ENCODE assay signal across 9 mouse cellular contexts in the genomic region with DNA sequence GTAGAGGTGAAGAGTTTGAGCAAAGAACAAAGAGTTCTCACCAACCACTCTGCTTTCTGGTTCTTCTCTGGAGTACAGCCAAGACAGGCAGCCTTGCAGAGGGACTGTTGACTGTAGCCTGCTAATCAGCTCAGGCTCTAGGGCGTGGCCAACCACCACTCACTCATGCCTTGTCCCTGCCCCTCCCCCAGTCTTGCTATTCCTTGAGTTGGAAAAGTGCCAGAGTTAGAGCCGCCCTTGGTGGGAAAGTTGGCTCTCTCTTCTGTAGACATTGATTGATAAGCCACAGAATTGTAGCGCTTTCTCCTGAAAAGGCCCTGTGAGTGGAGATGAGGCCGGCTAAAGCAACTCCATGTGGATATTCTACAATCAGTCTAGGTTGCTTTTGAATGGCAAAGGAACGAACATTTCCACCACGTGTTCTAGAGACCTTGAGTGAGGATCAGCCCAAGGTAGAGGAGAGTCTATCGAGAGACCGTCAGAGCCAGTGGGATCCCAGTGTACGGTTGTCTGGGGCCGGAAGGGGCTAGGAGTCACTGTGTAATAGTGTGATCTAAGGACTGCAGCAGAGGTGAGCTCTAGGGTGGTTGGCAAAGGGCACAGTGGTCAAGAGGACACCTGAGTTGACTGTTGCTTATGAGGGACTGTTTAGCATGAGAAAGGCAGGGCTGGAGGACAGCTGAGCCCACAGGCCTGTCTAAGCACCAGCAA.
DNase-seq lines count a peak whose midpoint lies in the region; ATAC-seq lines count a peak whose summit lies in the region.
"Had no signal": no experiment of that assay in that cellular context is flagged by ENCODE, and none has a peak within 500 bp of the region (broad histone marks: within the 10 kb centered on the region; RNA-seq: fewer than 3 reads in every experiment).

No protein-coding gene starts in this region.

- H3K36me3 ChIP-seq in midbrain, embryonic 12.5 days = no peaks in the 10 kb centered on the region
- H3K36me3 ChIP-seq in midbrain, embryonic 16.5 days (ENCODE audit: control insufficient read depth, insufficient read depth, low read length) = no peaks in the 10 kb centered on the region
- H3K36me3 ChIP-seq in embryonic facial prominence, embryonic 15.5 days = no peaks in the 10 kb centered on the region
- no peaks in the 10 kb centered on the region for H3K36me3 ChIP-seq in kidney, embryonic 16.5 days (ENCODE audit: insufficient read depth, low read length)

- no peak overlapping the region for H3K27ac ChIP-seq in midbrain, embryonic 12.5 days (replicated peaks)
- H3K27ac ChIP-seq in midbrain, embryonic 16.5 days (ENCODE audit: low read length) = no peak overlapping the region
- peak overlapping the region; percentile 73; the same call in 1 of the 2 replicates for H3K27ac ChIP-seq in embryonic facial prominence, embryonic 15.5 days (replicated peaks)
- H3K27ac ChIP-seq in kidney, embryonic 16.5 days (ENCODE audit: low read length) = 0 out of 2 replicates have a peak overlapping the region, but pooled peaks have one; percentile 40
- H3K27ac ChIP-seq: heart, adult 2 months had no signal

- H3K9ac ChIP-seq in midbrain, embryonic 12.5 days (replicated peaks) = no peak overlapping the region
- H3K9ac ChIP-seq in midbrain, embryonic 16.5 days (ENCODE audit: low read depth, low read length) = no peak overlapping the region
- H3K9ac ChIP-seq in embryonic facial prominence, embryonic 15.5 days = no peak overlapping the region
- H3K9ac ChIP-seq in kidney, embryonic 16.5 days (replicated peaks; ENCODE audit: low read length) = no peak overlapping the region

- 0 out of 2 replicates have a peak, but pooled peaks cover 6% of the 10 kb centered on the region for H3K9me3 ChIP-seq in midbrain, embryonic 12.5 days
- H3K9me3 ChIP-seq in midbrain, embryonic 16.5 days (replicated peaks; ENCODE audit: control insufficient read depth, low read length, poor library complexity, severe bottlenecking) = no peaks in the 10 kb centered on the region
- 0 out of 2 replicates have a peak, but pooled peaks cover 8% of the 10 kb centered on the region for H3K9me3 ChIP-seq in embryonic facial prominence, embryonic 15.5 days (replicated peaks)
- peaks cover 10% of the 10 kb centered on the region; the same call in 1 of the 2 replicates for H3K9me3 ChIP-seq in kidney, embryonic 16.5 days (ENCODE audit: low read length)

- peak; percentile 66; the same call in 1 of the 2 replicates for ATAC-seq in midbrain, embryonic 12.5 days (ENCODE audit: low FRiP score, low read depth)
- ATAC-seq in midbrain, embryonic 16.5 days = no peak
- peak; percentile 69 for ATAC-seq in embryonic facial prominence, embryonic 15.5 days (ENCODE audit: insufficient number of reproducible peaks, low FRiP score, low TSS enrichment, low read depth)
- peak; percentile 73; the same call in 1 of the 2 replicates for ATAC-seq in kidney, embryonic 16.5 days (ENCODE audit: low FRiP score, low TSS enrichment)
- ATAC-seq in CD4-positive, CD25-positive, alpha-beta regulatory T cell, adult 4 months = no peak

- peaks cover 14% of the 10 kb centered on the region; the same call in 1 of the 2 replicates for H3K4me1 ChIP-seq in midbrain, embryonic 12.5 days
- H3K4me1 ChIP-seq in midbrain, embryonic 16.5 days (ENCODE audit: control insufficient read depth, insufficient read depth, low read length) = no peaks in the 10 kb centered on the region
- peaks cover 18% of the 10 kb centered on the region; the same call in 1 of the 2 replicates for H3K4me1 ChIP-seq in embryonic facial prominence, embryonic 15.5 days
- peaks cover 16% of the 10 kb centered on the region for H3K4me1 ChIP-seq in kidney, embryonic 16.5 days (ENCODE audit: insufficient read depth, low read length)

- H3K4me3 ChIP-seq in midbrain, embryonic 12.5 days = no peak overlapping the region
- H3K4me3 ChIP-seq in midbrain, embryonic 16.5 days (ENCODE audit: low read depth, low read length) = no peak overlapping the region
- no peak overlapping the region for H3K4me3 ChIP-seq in embryonic facial prominence, embryonic 15.5 days (replicated peaks)
- no peak overlapping the region for H3K4me3 ChIP-seq in kidney, embryonic 16.5 days (ENCODE audit: low read length)
- H3K4me3 ChIP-seq: heart, adult 2 months had no signal

- no peak overlapping the region for H3K4me2 ChIP-seq in midbrain, embryonic 12.5 days (replicated peaks)
- no peak overlapping the region for H3K4me2 ChIP-seq in midbrain, embryonic 16.5 days (ENCODE audit: low read length)
- H3K4me2 ChIP-seq in embryonic facial prominence, embryonic 15.5 days (replicated peaks) = no peak overlapping the region
- H3K4me2 ChIP-seq in kidney, embryonic 16.5 days (replicated peaks; ENCODE audit: low read depth, low read length) = no peak overlapping the region

- DNase-seq in lung, postnatal 25 days (ENCODE audit: low spot score) = peak; percentile 53
- no peak for DNase-seq in thymus, postnatal 4 days
- no peak for DNase-seq in right cerebral cortex, postnatal 10 days (ENCODE audit: low spot score in 2 of 2)

- 74% methylated on average over 10 of the region's 10 CpGs for WGBS in midbrain, embryonic 12.5 days
- WGBS in midbrain, embryonic 16.5 days = 77% methylated on average over 10 of the region's 10 CpGs
- 64% methylated on average over 10 of the region's 10 CpGs for WGBS in embryonic facial prominence, embryonic 15.5 days
- WGBS in kidney, embryonic 16.5 days = 62% methylated on average over 10 of the region's 10 CpGs

- H3K27me3 ChIP-seq in midbrain, embryonic 12.5 days = no peaks in the 10 kb centered on the region
- no peaks in the 10 kb centered on the region for H3K27me3 ChIP-seq in midbrain, embryonic 16.5 days (ENCODE audit: control insufficient read depth, insufficient read depth, low read depth, low read length)
- no peaks in the 10 kb centered on the region; the same call in 1 of the 2 replicates for H3K27me3 ChIP-seq in embryonic facial prominence, embryonic 15.5 days
- no peaks in the 10 kb centered on the region for H3K27me3 ChIP-seq in kidney, embryonic 16.5 days (ENCODE audit: insufficient read depth, low read length)

Comparison
In these comparisons a context has a peak if more than half of its experiments do, and no peak if none do; other contexts are left out.
1. ATAC-seq: peak in midbrain, embryonic 12.5 days (single experiment), embryonic facial prominence, embryonic 15.5 days (single experiment) and kidney, embryonic 16.5 days (single experiment); none in midbrain, embryonic 16.5 days (single experiment) and CD4-positive, CD25-positive, alpha-beta regulatory T cell, adult 4 months (single experiment).
2. H3K27ac ChIP-seq: peak in embryonic facial prominence, embryonic 15.5 days (single experiment) and kidney, embryonic 16.5 days (single experiment); none in midbrain, embryonic 12.5 days (single experiment) and midbrain, embryonic 16.5 days (single experiment).